Mouse (Mus musculus) thymus, postnatal 0 days (tissue): ENCODE measurements at regions not wholly inside any gene's neighbourhood (a gene's known extent, or its start where the extent isn't known, plus 50 kb on each side); places are given as distances from the start of the nearest gene placed in this dataset.

Experiments
- DNase-seq: peaks from one replicate; pipeline ENCODE4 v3.0.0-alpha.2; 2015; ENCODE audit warnings: low spot score

- DNase-seq, result no peak
These were observed 123.6 kb upstream of the Npvf start for GRCm38 (mm10) chr6:50777827-50778226.

GRCm38 (mm10) chr6:50780677-50781076 lies 126.4 kb upstream of the Npvf start:
- DNase-seq, result no peak

- DNase-seq, result no peak
These were observed 127.0 kb upstream of the Npvf start for GRCm38 (mm10) chr6:50781271-50781670.

- DNase-seq, result no peak
These were observed 128.0 kb upstream of the Npvf start for GRCm38 (mm10) chr6:50782221-50782620.

- DNase-seq, result no peak
These were observed 129.3 kb upstream of the Npvf start for GRCm38 (mm10) chr6:50783494-50783893.

- no peak for DNase-seq
These were observed 130.1 kb upstream of the Npvf start for GRCm38 (mm10) chr6:50784381-50784780.

- DNase-seq, result no peak
These were observed 133.4 kb upstream of the Npvf start for GRCm38 (mm10) chr6:50787666-50788065.

GRCm38 (mm10) chr6:50799963-50800362 lies 145.7 kb upstream of the Npvf start:
- DNase-seq, result no peak

GRCm38 (mm10) chr6:50802956-50803355 lies 148.7 kb upstream of the Npvf start:
- DNase-seq, result no peak

GRCm38 (mm10) chr6:50804477-50805005 lies 150.3 kb upstream of the Npvf start:
- DNase-seq, result no peak

GRCm38 (mm10) chr6:50806376-50807077 lies 152.3 kb upstream of the Npvf start:
- DNase-seq, result peak; percentile 23

- no peak for DNase-seq
These were observed 153.2 kb upstream of the Npvf start for GRCm38 (mm10) chr6:50807187-50808012.

- DNase-seq, result peak; percentile 32
These were observed 153.9 kb upstream of the Npvf start for GRCm38 (mm10) chr6:50808126-50808525.

- no peak for DNase-seq
These were observed 154.8 kb upstream of the Npvf start for GRCm38 (mm10) chr6:50808811-50809668.

- DNase-seq, result no peak
These were observed 155.4 kb upstream of the Npvf start for GRCm38 (mm10) chr6:50809669-50809983.

GRCm38 (mm10) chr6:50814936-50815500 lies 160.8 kb upstream of the Npvf start:
- DNase-seq, result no peak

- no peak for DNase-seq
These were observed 161.3 kb upstream of the Npvf start for GRCm38 (mm10) chr6:50815579-50815978.

- no peak for DNase-seq
These were observed 163.2 kb upstream of the Npvf start for GRCm38 (mm10) chr6:50817430-50817829.

- DNase-seq, result no peak
These were observed 164.2 kb upstream of the Npvf start for GRCm38 (mm10) chr6:50818433-50818832.

GRCm38 (mm10) chr6:50818891-50819541 lies 164.8 kb upstream of the Npvf start:
- DNase-seq, result no peak
